20 mouse cellular contexts compared by ENCODE assay signal in the genomic region with DNA sequence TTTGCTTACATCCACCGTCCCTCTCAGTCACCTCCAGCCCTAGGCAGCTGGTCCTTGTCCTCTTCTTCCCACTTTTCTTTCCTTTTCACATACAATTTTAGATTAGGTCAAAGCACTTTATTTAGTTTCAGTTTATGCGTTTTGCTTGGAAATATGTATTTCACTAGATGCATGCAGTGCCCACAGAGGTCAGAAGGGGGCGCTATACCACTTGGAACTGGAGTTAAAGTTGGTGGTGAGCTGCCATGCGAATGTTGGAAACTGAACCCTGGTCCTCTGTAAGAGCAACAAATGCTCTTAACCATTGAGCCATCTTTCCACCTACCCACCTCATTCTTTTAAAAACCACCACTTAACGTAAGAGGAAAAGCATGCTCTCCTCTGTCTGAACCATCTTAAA. TPM values are rescaled to one million over a fixed set of nuclear protein-coding genes. Genes with fewer than 3 reads are reported as not detected.
DNase-seq lines count a peak whose midpoint lies in the region; ATAC-seq and TF ChIP-seq lines count a peak whose summit lies in the region.
"Had no signal": no experiment of that assay in that cellular context is flagged by ENCODE, and none has a peak within 500 bp of the region (broad histone marks: within the 10 kb centered on the region; RNA-seq: fewer than 3 reads in every experiment).

No protein-coding gene starts in this region.

- H3K27ac ChIP-seq in layer of hippocampus, adult 2 months = no peak overlapping the region
- no peak overlapping the region for H3K27ac ChIP-seq in testis, adult 2 months (ENCODE audit: control insufficient read depth, insufficient read depth, low read depth, low read length)
- H3K27ac ChIP-seq: embryonic facial prominence, embryonic 12.5 days; hindbrain, embryonic 15.5 days had no signal

- no peaks in the 10 kb centered on the region for H3K9me3 ChIP-seq in G1E (replicated peaks)
- H3K9me3 ChIP-seq: embryonic facial prominence, embryonic 12.5 days; hindbrain, embryonic 15.5 days had no signal

- TF ChIP-seq POLR2A in testis, adult 2 months (IDR thresholded peaks at IDR 0.05; ENCODE audit: control insufficient read depth, low read depth, low read length) = no peak

- peak; percentile 47 for TF ChIP-seq CTCF in layer of hippocampus, adult 2 months (conservative IDR thresholded peaks at IDR 0.05)
- peak; percentile 73; the same call in 1 of the 2 replicates for TF ChIP-seq CTCF in testis, adult 2 months (IDR thresholded peaks at IDR 0.05; ENCODE audit: control insufficient read depth, insufficient read depth, insufficient replicate concordance, low read depth, low read length)
- 0 out of 2 replicates have a peak, but pooled peaks have one; percentile 4 for TF ChIP-seq CTCF in G1E (IDR thresholded peaks at IDR 0.05; ENCODE audit: low read depth, low read length)

- ATAC-seq in G1E (ENCODE audit: extremely low read depth, insufficient number of reproducible peaks, low FRiP score, poor library complexity, severe bottlenecking) = no peak
- ATAC-seq: activated CD4-positive, CD25-positive, alpha-beta regulatory T cell, adult 4 months; forebrain, embryonic 14.5 days had no signal

- H3K27me3 ChIP-seq in testis, adult 2 months (ENCODE audit: control insufficient read depth, insufficient read depth, low read length) = no peaks in the 10 kb centered on the region
- no peaks in the 10 kb centered on the region for H3K27me3 ChIP-seq in G1E (ENCODE audit: insufficient read depth, low read length)
- H3K27me3 ChIP-seq: embryonic facial prominence, embryonic 12.5 days; hindbrain, embryonic 15.5 days had no signal

- no peaks in the 10 kb centered on the region for H3K36me3 ChIP-seq in testis, adult 2 months (ENCODE audit: control insufficient read depth, insufficient read depth, low read length)
- no peaks in the 10 kb centered on the region for H3K36me3 ChIP-seq in G1E (replicated peaks)
- H3K36me3 ChIP-seq: embryonic facial prominence, embryonic 12.5 days; hindbrain, embryonic 15.5 days had no signal

- DNase-seq in layer of hippocampus, adult 2 months (ENCODE audit: low spot score in 2 of 2) = no peak
- no peak for DNase-seq in layer of hippocampus, adult 8-10 months (ENCODE audit: low spot score in 2 of 2)
- DNase-seq in testis, postnatal 10 days (ENCODE audit: low spot score) = no peak
- no peak for DNase-seq in G1E (ENCODE audit: low spot score)
- DNase-seq in spleen, postnatal 36 days (ENCODE audit: low spot score in 2 of 2) = no peak
- DNase-seq in ovary, adult 18-20 months (ENCODE audit: low spot score) = no peak
- DNase-seq: adrenal gland, postnatal 14 days; cerebellum, adult 11 months; cerebellum, postnatal 10 days; kidney, adult 11 months; kidney, postnatal 25 days; layer of hippocampus, adult 9-11 months; right cerebral cortex, postnatal 25 days; thymus, postnatal 25 days had no signal

- H3K4me1 ChIP-seq in testis, adult 2 months (ENCODE audit: control insufficient read depth, insufficient read depth, low read length) = no peaks in the 10 kb centered on the region
- no peaks in the 10 kb centered on the region for H3K4me1 ChIP-seq in G1E (ENCODE audit: insufficient read depth, low read depth, low read length)
- H3K4me1 ChIP-seq: embryonic facial prominence, embryonic 12.5 days; hindbrain, embryonic 15.5 days had no signal

- no peak overlapping the region for H3K4me3 ChIP-seq in layer of hippocampus, adult 2 months
- H3K4me3 ChIP-seq in testis, adult 2 months (ENCODE audit: control insufficient read depth, low read depth, low read length) = no peak overlapping the region
- H3K4me3 ChIP-seq in G1E (ENCODE audit: low read depth, low read length) = no peak overlapping the region
- H3K4me3 ChIP-seq: embryonic facial prominence, embryonic 12.5 days; erythroblast, embryonic 14.5 days; hindbrain, embryonic 15.5 days had no signal

RNA-seq across cellular contexts. Expression of a gene that starts 21.5 kb away (rescaled TPM):
- 10 to 100 TPM; 14.6 to 15.2 TPM for total RNA-seq in layer of hippocampus, adult 2 months (2021)
- total RNA-seq in layer of hippocampus, adult 8-10 months (2022) = 10 to 100 TPM; 11.0 to 20.0 (median 15.5) TPM
- polyA plus RNA-seq in testis, adult 2 months (2012; rRNA removed) = 5.4 and 5.8 TPM in 2 replicates
- total RNA-seq in G1E (2014; fragmentation: Nextera tagmentation) (23.1 and 28.5 TPM in 2 replicates), G1E (2017) (62.3 and 71.9 TPM in 2 replicates)
- 11.9 and 12.4 TPM in 2 replicates for polyA plus RNA-seq in G1E (2012)

Comparison
In these comparisons a context has a peak if more than half of its experiments do, and no peak if none do; other contexts are left out.
1. CTCF ChIP-seq: peak in every context shown above with its lines; median percentile 73 in testis, adult 2 months; 47 in layer of hippocampus, adult 2 months; 4 in G1E.